Mouse (Mus musculus): ENCODE measurements around the gene Cd33. TPM values are rescaled to one million over a fixed set of nuclear protein-coding genes. Genes with fewer than 3 reads are reported as not detected.

Gene Cd33
- total RNA-seq, 2 experiments from 2014 or later: 3.8 to 4.4 TPM

- DNase-seq: no peak
- intact Hi-C loops (cut with DNase I): no loop called here
Observed at GRCm38 (mm10) chr7:43522776-43523175, 21.5 kb downstream of the Cd33 start.

GRCm38 (mm10) chr7:43518341-43518740, 25.9 kb downstream of the Cd33 start:
- intact Hi-C loops (cut with DNase I): no loop called here
- no peak for DNase-seq

- intact Hi-C loops (cut with DNase I): no loop called here
- DNase-seq: no peak
Observed at GRCm38 (mm10) chr7:43515076-43515475, 29.2 kb downstream of the Cd33 start.

- intact Hi-C loops (cut with DNase I): no loop called here
- no peak for DNase-seq
Observed at GRCm38 (mm10) chr7:43512519-43512918, 31.7 kb downstream of the Cd33 start.

GRCm38 (mm10) chr7:43511707-43512478, 32.3 kb downstream of the Cd33 start:
- intact Hi-C loops (cut with DNase I): no loop called here
- DNase-seq: no peak

- peak in 1 of 2 experiments; percentile 26 for DNase-seq
- intact Hi-C loops (cut with DNase I): no loop called here
Observed at GRCm38 (mm10) chr7:43495343-43496021, 48.7 kb downstream of the Cd33 start.

DNA sequence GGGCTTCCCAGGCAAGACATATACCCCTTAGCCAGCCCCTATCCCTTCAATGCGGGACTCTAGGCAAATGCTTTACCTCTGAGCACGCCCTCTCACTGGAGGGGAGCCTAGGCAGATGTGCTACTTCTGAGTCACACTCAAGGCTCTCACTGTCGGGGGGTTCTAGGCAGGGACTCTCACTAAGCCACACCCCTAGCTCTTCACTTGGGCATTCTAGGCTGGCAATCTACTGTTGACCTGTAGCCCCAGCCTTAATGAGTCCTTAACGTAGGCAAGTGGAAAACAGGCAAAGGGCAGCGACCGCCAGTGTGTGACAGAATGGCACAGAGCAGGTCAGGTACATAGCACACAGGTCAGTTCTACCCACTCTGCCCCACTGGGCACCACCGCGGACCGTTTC, 53.4 kb downstream of the Cd33 start:
- intact Hi-C loops (cut with DNase I): no loop called here

DNA sequence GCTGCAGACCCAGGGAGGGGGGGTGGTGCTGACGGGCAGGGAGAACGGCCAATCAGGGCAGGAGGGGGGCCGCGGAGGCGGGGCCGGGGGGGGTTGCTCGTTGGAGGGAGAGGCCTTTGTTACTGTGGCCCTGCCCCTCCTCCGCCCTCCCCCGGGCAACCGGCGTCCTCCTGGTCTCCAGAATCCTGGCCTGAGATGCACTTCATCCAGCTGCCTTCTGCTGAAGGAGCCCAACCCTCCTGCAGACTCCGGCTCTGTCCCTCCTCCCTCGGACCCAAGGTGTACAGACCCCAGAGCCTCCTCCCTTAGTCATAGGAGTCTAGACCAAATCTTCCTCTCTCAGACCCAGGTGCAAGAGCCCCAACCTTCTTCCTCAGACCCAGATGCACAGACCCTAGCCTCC, 54.0 kb downstream of the Cd33 start:
- DNase-seq: peak; percentile 10 to 13
- intact Hi-C loops (cut with DNase I): no loop called here

More for the DNA sequence above, 53.4 kb downstream of the Cd33 start:
- no peak for DNase-seq

DNA sequence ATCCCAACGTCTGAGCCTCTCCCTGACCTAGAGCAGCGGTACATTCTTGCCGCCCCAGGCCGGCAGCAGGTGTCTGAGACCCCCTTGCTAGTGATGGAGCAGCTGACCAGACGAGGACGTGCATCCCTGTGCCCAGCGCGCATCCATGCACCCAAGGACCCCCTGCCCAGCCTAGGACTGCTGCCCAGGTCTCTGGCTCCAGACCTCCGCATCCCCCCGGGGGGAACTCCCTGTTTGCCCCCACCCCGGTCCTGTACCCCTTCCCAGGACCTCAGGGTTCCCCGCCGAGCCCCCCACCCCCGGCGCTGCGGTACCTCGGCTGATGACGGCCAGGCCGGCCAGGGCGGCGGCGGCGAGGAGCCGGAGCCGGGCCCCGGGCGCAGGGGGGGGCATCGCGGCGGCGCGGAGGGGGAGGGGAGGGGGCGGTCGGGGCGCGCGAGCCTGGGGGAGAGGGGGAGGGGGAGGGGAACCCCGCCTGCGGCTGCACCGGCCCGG, 54.5 kb downstream of the Cd33 start, which contains the start of gene Iglon5:
TSS of gene Iglon5 (minus strand) at position 445 of the 495 bp plus-strand sequence.
- intact Hi-C loops (cut with DNase I): no loop called here
- DNase-seq: no peak

DNA sequence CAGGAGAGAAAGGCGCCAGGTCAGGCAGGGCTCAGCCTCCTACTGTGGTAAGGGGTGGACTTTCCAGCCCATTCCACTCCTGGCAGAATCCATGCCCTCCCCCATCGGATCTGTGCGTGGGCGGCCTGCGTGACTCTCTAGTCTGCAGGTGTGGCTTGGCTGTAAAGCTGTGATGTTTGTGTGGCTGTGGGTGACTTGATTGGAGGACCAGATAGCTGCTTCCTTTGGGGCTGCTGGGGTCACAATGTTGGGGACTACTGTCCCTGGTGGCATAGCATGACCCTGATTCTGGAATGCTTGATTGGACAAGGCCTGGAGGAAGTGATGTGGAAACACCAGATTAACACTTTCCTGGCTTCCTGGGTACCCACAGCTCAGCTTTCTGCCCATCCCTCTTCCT, 55.6 kb downstream of the Cd33 start:
- intact Hi-C loops (cut with DNase I): no loop called here
- no peak for DNase-seq

GRCm38 (mm10) chr7:43483236-43483635, 61.0 kb downstream of the Cd33 start:
- no peak for DNase-seq

GRCm38 (mm10) chr7:43482090-43482716, 62.0 kb downstream of the Cd33 start:
- DNase-seq: no peak
- intact Hi-C loops (cut with DNase I): no loop called here

More at GRCm38 (mm10) chr7:43483236-43483635, 61.0 kb downstream of the Cd33 start:
- intact Hi-C loops (cut with DNase I): no loop called here

DNA sequence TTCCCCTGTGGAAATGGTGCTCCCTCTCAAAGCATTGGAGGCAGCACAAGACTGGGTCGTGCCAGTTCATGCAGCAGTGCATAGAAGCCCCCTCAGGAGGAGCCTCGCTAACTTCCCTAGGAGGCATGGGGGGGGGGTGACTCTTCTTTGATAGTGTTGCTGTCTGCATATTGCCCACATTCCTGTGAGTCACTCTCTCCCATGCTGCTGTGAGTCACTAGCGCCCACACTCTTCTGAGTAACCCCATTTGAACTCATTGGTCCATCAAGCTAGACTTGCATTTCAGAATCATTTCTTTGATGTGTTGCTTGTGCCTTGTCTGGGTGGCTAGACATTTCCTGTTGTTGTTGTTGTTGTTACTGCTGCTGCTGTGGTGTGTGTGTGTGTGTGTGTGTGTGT, 63.0 kb downstream of the Cd33 start:
- intact Hi-C loops (cut with DNase I): no loop called here
- no peak for DNase-seq

GRCm38 (mm10) chr7:43476376-43476775, 67.9 kb downstream of the Cd33 start:
- intact Hi-C loops (cut with DNase I): no loop called here

GRCm38 (mm10) chr7:43475706-43476105, 68.5 kb downstream of the Cd33 start:
- no peak for DNase-seq
- intact Hi-C loops (cut with DNase I): no loop called here

More at GRCm38 (mm10) chr7:43476376-43476775, 67.9 kb downstream of the Cd33 start:
- no peak for DNase-seq

Other genes with a start within 250 kb of the Cd33 start
- gene Zfp715, start 231.1 kb downstream of the Cd33 start, total RNA-seq (2021): 10 to 100 TPM; 15.0 to 17.2 TPM
- not detected for gene Siglecf, start 193.1 kb downstream of the Cd33 start, total RNA-seq (2021)
- under 1 TPM; 0.22 to 0.51 TPM for gene Siglecg, start 136.2 kb downstream of the Cd33 start, total RNA-seq (2021)
- not detected for gene Lim2, start 116.8 kb downstream of the Cd33 start, total RNA-seq (2021)
- gene Nkg7, start 107.4 kb downstream of the Cd33 start, total RNA-seq (2021): not detected
- gene Cldnd2, start 103.6 kb downstream of the Cd33 start, total RNA-seq (2021): not detected
- gene Etfb, start 100.3 kb downstream of the Cd33 start, total RNA-seq (2021): 1,000 to 10,000 TPM; 1,276 to 1,377 TPM
- under 1 TPM in 1 of 2 experiments, not detected in 1; 0.70 TPM for gene Gm45233, start 100.3 kb downstream of the Cd33 start, total RNA-seq (2021)
- 1 to 10 TPM; 2.0 to 2.5 TPM for gene Vsig10l, start 81.3 kb downstream of the Cd33 start, total RNA-seq (2021)
- gene Iglon5, start 54.4 kb downstream of the Cd33 start, total RNA-seq (2021): under 1 TPM; 0.19 to 0.36 TPM
- not detected for gene 4931406B18Rik, start 38.5 kb downstream of the Cd33 start, total RNA-seq (2021)
- gene Zfp658, start 17.8 kb upstream of the Cd33 start, total RNA-seq (2021): under 1 TPM; 0.87 to 0.94 TPM
- 1 to 10 TPM; 4.8 to 5.9 TPM for gene Zfp719, start 35.2 kb upstream of the Cd33 start, total RNA-seq (2021)
- gene Zfp819, start 62.7 kb upstream of the Cd33 start, total RNA-seq (2021): not detected
- not detected for gene Ceacam18, start 90.3 kb upstream of the Cd33 start, total RNA-seq (2021)
- gene Siglece, start 115.7 kb upstream of the Cd33 start, total RNA-seq (2021): 1 to 10 TPM in 1 of 2 experiments, under 1 TPM in 1; 0.94 to 1.3 TPM
- 1 to 10 TPM; 3.4 to 3.5 TPM for gene Ctu1, start 127.6 kb upstream of the Cd33 start, total RNA-seq (2021)
- gene Klk14, start 146.0 kb upstream of the Cd33 start, total RNA-seq (2021): under 1 TPM; 0.22 to 0.31 TPM
- not detected for gene Klk13, start 168.1 kb upstream of the Cd33 start, total RNA-seq (2021)
- gene Klk12, start 224.5 kb upstream of the Cd33 start, total RNA-seq (2021): not detected
- gene Klk11, start 230.2 kb upstream of the Cd33 start, total RNA-seq (2021): under 1 TPM; 0.22 to 0.33 TPM
- under 1 TPM; 0.19 to 0.36 TPM for gene Klk10, start 236.6 kb upstream of the Cd33 start, total RNA-seq (2021)
- not detected for gene Klk9, start 247.5 kb upstream of the Cd33 start, total RNA-seq (2021)

All from heart, postnatal 36 days (tissue).